Mouse (Mus musculus): ENCODE results near the gene Afap1.
A peak's percentile ranks its signal among the peaks of the same experiment; 100 is the strongest.

Afap1 gene

DNA sequence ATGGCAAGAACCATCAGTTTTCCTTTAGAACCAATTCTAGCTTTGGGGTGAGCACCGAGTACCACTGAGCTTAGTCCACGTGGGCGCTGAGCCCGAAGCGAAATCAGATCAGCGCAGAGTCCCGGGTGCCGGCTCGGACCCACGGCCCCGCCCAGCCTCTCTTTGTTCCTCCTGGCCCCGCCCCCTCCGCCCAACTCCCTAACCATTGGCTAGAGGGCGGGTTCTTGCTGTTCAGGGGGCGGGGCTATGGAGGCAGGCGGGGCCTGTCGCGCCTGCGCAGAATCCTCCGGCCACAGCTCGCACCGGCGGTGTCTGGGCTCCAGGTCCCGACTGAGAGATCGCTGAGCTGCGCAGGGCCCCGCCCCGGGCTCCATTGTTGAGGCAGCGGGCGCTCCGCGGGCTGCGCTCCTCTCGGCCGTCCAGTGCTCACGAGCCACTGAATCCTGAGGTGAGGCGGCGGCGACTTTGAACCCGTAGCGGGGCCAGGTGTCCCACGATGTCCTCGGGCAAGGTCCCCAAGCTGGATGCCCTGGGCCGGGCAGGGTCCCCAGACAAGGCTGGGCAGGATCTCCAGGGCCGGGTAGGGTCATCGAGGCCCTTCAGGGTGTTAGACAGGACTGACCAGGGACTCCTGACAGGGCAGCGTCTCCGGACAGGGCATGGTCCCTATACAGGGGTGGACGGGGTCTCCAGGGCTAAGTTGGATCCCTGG, at the start of gene Afap1:
Gene Afap1 (plus strand): TSS at position 227 of the 712 bp plus-strand sequence.
- DNase-seq = peak; percentile 99

DNA sequence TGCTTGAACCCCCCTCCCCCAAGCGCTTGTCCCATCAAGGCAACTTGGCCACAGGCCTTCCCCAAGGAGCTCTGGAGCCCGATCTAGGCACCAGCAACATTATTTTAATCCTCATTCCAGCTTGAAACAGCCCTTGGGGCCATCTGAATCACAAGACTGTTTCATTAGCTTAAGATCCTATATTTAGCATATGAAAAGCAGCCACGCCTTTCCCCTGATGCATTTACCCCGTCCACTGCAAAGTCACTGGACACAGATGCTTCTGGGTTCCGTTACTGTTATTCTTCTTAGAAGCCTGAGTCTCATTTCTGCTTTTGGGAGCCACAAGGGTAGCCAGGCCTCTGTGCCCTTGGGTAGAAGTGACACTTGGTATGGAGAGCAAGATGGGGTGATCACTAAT, 41.6 kb upstream of the Afap1 start:
- DNase-seq = no peak

DNA sequence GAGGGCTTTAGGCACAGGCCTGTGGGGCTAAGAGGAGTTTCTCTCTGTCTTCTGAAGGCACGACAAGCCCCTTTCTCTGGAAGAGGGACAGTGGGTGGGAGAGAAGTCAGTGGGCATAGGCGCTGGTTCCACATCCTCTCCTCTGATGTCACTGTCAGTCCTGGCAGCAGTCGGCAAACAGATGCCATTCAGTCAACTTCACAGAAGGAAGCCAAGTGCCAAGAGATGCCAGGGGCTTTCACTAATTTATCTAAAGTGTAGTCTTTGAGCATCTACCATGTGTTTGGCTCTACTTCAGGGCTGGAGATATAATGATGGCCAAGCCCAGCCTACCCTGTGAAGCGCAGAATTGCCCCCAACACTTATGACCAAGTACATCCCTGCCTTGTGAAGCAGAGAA, 39.7 kb upstream of the Afap1 start:
- no peak for DNase-seq

DNA sequence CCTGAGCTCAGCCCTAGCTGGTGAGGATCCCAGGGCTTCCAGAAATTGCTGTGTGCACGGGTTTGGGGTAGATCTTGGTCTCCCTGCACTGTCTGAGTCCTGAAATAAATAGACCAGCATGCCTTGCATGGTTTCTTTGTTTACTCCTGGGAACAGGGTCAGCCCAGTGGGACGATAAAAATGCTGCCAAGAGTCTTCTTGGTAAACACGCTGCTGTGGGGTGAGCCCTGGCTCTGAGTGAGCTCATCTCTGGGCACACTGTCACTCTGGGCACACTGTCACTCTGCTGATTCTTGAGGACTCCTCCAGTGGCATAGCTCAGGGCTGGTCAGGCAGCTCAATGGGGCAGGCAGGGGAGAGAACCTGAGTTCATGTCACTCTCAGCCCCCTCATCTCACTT, 36.9 kb upstream of the Afap1 start:
- DNase-seq = peak; percentile 12

DNA sequence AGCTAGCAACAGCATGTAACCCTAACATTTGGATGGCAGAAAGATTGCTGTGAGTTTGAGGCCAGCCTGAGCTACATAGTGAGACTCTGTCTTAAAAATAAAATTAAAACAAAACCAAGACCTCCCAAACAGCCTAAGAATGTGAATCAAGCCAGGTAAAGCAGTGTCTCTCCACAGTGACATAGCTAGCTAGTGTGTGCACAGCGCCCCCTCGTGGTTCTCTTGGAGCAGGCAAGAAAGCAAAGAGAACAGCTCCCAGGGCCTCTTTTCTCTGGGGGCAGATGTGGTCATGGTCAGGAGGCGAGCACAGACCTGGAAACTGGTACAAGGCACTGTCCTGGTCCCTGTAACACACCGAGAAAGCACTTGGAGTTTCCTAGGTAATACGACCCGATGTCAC, 35.0 kb upstream of the Afap1 start:
- peak; percentile 57 for DNase-seq

DNA sequence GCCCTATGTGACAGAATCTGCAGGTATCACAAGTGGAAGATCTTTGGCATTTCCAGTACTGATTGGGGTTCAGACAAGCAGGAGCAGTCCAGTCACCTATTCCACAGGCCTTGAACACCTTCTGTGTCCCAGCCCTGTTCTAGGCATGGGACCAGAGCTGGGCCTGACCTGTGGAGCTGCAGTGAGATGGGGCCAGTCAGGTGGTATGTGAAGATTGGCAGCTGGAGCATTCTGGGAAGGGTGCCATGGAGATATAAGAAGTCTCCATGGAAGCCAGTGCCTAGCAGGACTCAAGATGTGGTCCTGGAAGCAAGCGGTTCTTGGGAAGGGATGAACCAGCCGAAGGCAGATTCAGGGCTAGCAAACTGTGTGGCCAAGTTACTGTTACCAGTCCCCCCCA, 31.7 kb upstream of the Afap1 start:
- DNase-seq = no peak

DNA sequence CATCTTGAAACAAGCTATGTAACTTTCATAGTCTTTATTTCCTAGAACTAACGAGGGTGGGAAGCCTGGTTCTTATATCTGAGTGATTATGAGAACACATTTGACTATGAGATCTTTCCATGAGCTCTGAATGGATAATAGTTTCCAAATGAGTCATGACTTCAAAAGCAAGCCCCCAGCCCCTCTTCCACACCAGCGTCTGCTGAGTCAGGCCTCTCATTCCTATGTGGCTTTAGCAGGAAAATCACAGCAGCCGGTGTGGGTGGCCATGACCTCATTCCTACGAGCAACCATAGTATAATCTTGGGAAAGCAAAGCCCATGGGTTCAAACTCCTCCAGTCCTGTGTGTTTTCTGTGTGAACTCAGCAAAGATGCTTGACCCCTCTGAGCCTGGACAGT, 23.1 kb upstream of the Afap1 start:
- no peak for DNase-seq

DNA sequence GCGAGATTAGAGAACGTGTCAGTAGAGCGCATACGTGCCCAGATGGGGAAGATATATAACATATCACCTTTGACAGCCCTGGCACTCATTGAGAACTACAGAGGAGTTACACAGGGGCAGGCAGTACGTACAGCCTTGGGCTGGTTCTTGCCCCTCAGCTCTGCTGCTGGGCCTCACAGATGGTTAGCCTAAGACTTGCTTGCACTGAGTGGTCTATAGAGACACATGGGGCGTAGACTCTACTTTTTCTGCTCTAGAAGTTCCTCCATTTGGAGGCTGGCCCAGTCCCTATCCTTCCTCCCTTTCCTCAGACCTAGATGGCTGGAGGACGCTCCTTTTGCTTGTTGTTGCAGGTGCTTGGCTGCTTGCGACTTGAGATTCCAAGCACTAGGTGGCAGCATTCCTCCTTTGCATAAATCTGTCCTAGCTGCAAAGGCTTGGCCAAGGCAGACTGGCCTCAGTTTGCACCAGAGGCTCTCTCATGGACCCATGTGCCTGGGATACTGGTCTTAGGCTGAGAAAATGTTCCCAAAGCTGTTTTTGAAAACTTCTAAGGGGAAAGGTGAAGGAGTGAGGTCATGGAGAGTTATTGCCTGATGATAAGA, 22.6 kb upstream of the Afap1 start:
- DNase-seq = peak; percentile 54

DNA sequence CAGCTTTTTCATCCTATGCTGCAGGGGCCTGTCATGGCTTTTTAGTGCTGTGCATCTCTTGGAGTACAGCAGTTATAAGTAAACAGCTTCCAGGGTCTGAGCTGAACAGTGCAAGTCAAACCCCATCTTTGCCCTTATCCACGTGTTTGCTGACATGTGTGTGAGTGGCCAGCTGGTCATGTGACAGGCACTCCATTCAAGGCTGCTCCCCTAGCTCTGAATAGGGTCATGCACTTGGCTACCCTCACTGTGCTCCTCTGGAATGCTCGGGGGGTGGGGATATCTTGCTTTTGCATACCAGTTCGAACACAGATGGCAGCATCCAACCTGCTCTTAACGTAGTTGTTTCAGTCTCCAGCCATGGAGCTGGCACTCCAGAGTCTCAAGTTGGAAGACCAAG, 19.7 kb upstream of the Afap1 start:
- no peak for DNase-seq

DNA sequence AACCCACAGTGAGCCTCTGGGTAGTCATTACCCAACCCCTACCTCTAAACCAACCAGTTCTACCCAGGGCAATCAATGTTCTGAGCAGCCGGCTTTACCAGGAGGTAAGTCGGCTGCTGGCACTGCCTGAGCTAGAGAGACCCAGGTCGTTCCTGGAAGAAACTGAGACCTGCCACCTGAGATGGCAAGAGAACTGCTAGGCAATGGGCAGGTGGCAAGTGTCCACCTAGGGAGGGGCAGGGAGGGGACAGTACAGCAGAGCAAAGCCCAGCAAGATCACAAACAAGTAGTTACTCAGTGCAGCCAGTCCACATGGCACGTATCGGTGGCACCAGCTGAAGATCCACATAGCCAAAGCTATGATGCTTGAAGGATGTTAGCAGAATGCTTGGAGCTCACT, 16.9 kb upstream of the Afap1 start:
- DNase-seq = no peak

DNA sequence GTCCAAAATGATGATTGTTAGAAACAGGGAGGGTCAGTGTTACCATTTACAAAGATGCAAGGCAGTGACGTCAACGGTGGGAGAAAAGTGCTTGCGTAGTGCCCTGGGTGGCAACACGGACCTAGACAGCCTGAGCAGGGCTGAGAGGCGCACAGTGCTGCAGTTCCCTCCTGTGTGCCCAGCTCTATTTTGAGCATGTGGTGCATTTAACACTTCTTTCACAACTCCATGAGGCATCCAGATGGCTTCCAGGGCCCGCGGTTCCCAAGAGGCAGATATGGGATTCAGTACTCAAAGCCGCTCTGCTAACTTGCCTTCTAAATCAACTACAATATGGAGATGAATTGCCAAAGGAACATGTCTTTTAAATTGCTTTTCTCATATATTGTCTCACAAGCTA, 13.9 kb upstream of the Afap1 start:
- DNase-seq = no peak

DNA sequence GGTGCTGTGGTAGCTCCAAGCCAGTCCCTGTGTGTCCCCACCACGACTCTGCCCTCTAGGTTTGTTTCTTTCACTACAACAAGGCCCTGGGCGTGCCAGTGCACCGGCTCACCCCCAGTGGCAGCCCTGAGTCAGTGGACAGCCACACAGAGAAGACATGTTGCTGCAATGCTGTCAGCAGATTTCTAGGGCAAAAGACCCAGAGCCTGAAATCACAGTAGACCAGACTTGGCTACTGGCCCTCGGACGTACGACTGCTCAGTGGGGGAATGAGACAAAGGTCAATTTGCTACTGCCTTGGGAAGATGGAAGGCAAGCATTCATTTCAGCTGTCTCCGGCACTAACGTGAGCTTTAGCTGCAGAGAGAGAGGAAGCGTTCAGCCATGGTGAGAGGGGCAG, 10.7 kb upstream of the Afap1 start:
- no peak for DNase-seq

DNA sequence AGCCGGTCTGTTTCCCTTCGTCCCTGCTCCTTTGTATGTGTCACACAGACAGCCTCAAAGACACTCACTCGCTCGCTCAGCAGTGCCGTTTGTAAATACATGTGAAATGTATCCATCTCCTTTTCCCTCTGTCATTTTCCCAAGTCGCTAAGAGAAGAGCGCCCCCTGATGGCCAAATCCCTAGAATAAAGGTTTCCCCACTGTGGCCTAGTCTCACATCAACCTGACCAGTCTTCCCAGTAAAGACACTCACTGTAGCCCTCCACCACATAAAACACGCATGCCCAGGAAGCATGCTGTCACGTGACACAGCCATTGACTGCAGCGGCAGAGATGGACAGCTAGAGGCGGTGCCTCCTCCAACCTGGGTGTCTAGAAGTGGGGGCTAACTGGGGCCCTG, 8.9 kb upstream of the Afap1 start:
- DNase-seq = no peak

DNA sequence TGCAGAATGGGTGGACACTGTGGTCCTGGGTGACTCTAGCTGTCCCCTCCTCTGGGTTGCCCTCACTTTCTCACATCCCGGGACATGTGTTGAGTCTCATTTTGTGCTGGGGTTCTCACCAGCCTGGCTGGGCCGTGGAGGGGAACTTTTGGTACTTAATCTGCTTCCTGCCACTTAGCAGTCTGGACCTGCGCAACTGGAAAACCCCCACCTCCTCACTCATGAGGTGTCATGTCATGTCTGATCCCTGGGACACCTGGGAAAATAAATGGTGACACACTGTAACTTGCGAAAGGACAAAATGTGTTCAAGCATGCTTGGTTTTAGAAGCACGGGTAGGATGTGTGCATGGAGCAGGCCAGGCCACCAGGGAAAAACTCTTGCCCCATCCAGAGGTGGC, 8.4 kb upstream of the Afap1 start:
- DNase-seq = no peak

DNA sequence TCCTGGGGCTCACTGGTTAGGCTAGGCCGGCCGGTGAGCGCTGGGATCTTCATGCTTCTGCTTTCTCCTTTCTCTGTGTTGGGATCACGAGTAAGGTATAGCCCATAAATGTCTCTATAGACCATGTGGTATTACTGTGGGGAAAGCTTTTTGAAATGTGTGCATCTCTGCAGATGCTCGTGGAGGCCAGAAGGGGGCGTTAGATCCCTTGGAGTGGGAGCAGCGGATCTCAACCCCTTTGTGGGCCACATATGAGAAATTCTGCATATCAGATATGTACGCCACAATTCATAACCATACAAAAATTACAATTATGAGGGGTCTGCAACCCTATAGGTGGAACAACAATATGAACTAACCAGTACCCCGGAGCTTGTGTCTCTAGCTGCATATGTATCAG, 4.2 kb upstream of the Afap1 start:
- DNase-seq = no peak

DNA sequence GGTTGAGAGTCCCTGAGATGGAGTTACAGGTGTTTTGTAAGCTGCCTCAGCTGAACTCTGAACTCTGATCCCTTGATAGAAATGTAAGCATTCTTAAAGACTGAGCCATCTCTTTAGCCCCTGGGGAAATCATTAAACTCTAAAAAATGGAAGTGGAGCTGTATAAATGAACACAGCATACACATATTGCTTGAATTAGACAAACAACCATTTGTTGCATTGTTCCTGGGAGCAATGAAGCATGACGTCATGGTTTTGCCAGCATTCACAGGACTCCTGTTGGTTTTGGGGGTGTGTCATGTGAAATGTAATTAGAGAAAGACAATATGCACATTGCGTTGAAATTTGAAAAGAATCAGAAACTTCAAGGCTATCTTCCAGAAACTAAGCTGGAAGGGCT, 3.5 kb upstream of the Afap1 start:
- no peak for DNase-seq

DNA sequence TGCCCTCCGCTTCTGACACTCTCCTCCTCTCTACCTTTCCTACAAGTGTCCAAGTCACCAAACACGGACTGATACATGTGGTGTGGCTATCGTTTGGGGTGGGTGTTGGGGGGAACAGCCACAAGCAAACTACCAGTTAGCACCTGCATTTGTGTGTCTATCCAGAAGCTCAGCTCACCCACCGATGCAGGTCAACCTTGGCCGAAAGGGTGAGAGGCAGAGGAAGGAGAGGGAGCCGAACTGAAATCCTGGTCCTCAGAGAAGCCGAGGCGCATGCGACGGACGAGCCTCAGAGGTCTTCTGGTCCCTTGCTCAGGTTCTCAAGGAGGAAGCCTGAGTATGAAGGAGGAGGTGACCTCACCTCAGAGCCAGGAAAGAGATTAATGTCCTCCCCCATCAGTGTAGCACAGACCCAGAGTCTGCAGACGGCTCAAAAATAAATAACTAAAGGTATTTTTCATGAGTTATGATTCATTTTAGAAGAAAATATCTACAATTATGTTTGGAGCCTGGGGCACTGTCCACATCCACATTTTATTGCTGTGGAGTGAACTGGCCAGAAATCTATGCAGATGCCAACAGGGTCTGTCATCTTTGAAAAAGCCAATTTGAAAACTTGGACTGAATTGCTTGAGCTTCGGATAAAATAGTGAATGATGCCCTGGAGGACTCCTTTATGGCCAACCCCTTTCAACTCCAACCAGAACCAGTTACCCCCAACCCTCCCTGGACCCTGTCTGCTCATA, 2.0 kb upstream of the Afap1 start:
- DNase-seq = no peak

DNA sequence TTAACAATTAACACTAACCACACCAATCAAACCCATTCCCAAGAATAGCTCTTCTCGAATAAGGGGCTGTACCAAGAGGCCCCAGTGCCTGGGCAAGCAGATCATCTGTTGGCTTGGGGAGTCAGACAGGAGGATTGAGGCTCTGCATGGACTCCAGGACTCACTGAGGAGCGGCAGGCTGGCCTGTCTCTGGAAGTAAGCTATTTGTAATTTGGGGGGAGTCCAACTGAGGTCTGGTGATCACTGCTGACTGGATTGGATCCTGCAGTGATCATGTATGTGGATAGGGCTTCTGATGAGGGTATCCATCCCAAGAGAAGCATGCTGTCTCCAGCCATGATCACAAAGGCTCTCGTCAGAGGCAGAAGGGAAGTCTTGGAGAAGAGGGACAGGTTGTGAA, 756 bp upstream of the Afap1 start:
- DNase-seq = no peak

DNA sequence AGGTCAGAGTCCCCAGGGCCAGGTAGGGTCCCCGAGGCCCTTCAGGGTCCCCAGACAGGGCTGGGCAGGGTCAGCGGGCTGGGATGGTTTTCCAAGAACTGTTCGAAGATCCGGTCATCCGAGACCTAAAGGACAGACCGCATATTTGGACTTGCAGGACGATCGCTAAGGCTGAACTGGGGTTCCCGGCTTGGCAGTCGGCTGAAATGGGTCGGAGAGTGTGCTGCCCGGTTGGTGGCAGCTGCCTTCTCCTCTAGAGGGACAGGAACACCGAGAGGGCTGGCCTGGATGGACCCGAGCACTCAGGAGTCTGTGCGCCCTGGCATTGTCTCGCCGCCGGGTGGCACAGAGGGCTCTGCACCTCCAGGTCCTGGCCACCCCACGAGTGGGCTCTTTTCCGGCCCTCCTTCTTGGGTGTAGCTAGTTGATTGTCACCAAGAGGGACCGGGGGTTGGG, 714 bp downstream of the Afap1 start:
- DNase-seq = peak; percentile 55

DNA sequence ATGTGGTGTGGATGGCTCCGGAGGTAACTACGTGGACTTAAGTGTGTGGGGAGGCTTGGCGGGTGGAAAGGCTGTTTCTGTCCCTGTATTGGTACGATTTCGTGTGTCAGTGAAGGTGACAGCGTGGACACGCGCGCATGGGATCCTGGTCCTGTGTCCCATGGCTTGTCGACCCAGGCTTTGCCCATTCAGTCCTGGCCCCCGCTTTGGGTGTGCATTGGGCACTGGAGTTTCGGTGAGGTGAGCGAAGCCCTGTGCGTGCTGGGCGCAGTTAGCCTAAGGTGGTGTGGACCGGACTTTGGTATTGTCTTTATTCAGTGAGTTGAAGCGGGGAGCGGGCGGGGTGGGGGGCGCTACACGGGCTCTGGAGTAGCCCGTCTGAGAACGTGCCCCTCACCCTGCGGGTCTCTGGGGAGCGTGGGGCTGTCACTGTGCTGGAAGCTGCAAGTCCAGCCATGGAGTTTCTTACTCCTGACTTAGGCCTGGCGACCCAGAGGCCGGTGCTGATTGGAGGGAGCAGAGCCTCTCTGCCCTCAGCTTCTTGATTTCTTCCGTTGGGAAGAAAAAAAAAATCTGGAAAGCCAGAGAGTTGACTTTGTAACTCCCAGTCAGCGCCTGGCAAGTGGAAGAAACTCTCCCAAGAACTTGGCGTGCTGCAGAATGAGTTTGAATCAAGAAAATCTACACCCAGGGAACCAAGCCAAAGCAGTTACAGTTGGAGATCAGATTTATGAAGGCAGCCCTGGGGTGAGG, 1.4 kb downstream of the Afap1 start:
- DNase-seq = no peak

DNA sequence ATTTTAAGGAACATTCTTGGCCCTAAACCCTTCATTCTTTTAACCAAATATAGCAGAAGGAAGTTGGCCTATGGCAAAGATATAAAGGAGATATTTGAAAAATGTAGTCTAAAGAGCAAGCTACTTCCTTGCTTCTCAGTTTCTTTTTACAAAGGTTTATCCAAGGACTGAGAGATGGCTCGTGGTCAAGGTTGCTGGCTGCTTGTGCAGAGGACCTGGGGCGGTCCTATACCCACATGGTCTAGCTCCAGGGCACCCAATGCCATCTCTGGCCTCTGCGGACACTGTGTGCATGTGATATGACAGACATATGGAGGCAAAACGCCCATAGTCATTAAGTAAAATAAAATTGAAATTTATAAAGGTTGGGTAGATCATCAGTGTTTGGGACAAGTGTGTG, 2.8 kb downstream of the Afap1 start:
- no peak for DNase-seq

DNA sequence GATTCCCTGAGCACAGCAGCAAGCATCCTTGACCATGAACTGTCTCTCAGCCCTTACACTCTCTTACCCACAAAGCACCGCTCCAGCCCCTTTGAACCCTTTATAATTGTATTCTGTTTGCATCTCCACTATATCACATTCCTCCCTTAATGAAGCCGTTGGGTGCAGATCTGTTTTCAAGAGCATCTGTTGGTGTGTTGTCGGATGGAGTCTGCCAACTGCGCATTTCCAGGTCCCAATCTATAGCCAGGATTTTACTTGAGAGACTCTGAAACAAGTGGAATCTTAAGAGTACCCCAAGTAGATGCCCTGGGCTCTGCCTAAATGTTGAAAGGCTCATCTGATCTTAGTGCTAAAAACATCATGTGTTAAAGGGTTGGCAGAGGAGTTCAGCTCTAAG, 3.4 kb downstream of the Afap1 start:
- no peak for DNase-seq

DNA sequence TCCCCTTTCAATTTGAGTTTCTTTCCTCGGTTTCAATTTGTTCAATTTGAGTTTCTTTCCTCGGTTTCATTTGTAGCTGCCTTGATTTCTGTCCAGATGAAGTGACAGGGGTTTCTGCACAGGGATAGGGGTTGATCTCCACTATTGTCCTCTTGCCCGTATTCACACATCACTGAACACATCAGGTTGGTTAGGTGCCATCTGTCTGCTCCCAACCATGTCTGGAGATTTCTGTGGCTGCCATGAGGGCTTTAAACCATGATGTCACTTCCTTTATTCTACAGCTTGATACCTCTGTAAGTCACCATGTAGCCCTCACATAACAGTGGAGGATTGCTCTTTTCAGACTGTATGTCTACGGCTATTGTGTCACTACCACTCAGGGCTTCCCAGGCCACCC, 4.0 kb downstream of the Afap1 start:
- no peak for DNase-seq

DNA sequence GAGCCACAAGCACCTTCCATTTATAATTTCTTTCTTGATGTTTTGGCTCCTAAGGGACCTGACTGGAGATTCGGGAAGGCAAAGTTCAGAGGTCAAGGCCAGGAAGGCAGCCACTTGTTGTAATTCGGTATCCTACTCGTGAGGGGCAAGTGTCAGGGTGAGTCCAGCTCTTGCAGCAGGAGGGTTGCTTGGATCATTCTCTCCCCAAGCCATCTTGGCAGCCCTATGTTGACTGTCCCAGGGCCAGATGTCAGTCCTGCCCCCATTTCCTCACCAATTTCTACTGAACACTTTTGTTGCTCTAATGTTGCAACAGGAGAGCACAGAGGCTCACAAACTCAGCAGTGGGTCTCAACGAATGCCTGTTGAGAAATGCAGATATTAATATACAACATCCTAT, 5.0 kb downstream of the Afap1 start:
- DNase-seq = no peak
